Mouse (Mus musculus): ENCODE results near the gene Olfr1288. TPM values are rescaled to one million over a fixed set of nuclear protein-coding genes. Genes with fewer than 3 reads are reported as not detected.

Gene Olfr1288
- not detected in 2 replicates for polyA plus RNA-seq (2015; fragmentation: Nextera tagmentation; extraction: Ambion mirVana)

DNA sequence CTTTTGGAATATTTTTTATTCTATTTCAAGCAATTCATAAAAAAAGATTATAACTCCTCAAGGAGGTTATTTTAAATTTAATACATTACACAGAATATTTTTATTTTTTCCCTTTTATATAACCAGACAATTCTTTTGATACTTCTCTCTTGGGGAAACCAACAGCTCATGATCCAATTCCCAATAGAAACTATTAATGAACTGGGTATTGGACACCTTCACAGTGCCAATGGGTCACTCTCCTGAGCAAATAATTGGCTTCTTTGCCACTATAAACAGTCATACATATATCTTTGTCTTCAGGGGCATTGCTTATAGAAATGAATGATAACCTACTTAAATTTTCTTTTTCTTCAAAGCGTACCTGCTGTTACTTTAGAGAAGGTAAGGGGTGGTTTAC, at the start of gene Olfr1288:
Olfr1288 (plus strand) TSS at position 301 of the 400 bp plus-strand sequence.
- WGBS = 96% methylated on average over 1 of the region's 1 CpGs
- H3K4me1 ChIP-seq = no peaks in the 10 kb centered on the region
- H3K9me3 ChIP-seq (replicated peaks) = no peaks in the 10 kb centered on the region
- H3K27ac ChIP-seq = no peak within 1 kb of the TSS
- H3K4me2 ChIP-seq = no peak within 1 kb of the TSS
- ATAC-seq (replicated peaks; ENCODE audit: low FRiP score) = no peak
- H3K27me3 ChIP-seq = no peaks in the 10 kb centered on the region
- H3K4me3 ChIP-seq (replicated peaks) = no peak within 1 kb of the TSS
- no peak within 1 kb of the TSS for H3K9ac ChIP-seq
- H3K36me3 ChIP-seq = no peaks in the 10 kb centered on the region

DNA sequence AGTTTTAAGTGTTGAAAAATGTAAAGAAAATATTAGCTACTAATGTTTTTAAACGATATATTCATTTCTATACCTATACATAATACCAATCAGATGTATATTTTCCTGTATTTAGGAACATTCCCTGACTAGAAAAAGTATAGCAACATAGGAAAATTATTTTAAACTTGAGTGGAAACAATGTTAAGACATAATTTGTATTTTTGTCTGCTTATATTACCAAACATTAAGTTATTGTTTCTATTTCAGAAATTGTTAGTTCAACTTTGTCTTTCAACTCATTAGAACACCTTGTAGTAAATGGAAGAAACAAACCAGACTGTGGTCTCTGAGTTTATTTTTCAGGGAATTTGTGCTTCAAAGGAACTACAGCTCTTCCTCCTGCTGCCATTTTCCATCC, 25.1 kb upstream of the Olfr1288 start, which contains the start of gene Olfr1287:
Olfr1287 (plus strand) TSS at position 301 of the 400 bp plus-strand sequence.
- H3K36me3 ChIP-seq = no peaks in the 10 kb centered on the region
- no peaks in the 10 kb centered on the region for H3K27me3 ChIP-seq
- no peak within 1 kb of the TSS for H3K4me3 ChIP-seq (replicated peaks)
- ATAC-seq (replicated peaks; ENCODE audit: low FRiP score) = no peak
- H3K9me3 ChIP-seq (replicated peaks) = no peaks in the 10 kb centered on the region; the same call in 1 of the 2 replicates
- H3K27ac ChIP-seq = no peak within 1 kb of the TSS
- WGBS = 67% methylated on average over 1 of the region's 1 CpGs
- no peaks in the 10 kb centered on the region for H3K4me1 ChIP-seq
- no peak within 1 kb of the TSS for H3K4me2 ChIP-seq
- no peak within 1 kb of the TSS for H3K9ac ChIP-seq

DNA sequence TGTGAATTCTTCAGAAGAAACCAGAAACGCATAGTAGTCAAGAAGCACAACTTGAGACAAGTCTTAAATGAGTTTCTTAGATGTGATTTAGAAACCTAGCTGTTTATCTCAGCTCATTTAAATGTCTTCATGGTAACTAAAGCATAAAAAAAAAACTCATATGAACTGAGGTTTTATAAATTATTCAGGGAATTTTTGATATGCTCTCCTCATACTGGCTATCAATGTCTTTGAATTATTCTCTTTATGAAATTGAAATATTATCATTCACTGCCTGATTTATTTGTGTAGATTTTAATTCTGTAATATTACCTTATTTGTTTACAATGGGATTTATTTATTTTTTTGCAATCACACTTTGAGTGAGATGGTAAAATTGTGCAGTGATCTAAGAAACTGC, 6.6 kb downstream of the Olfr1288 start, which contains the start of gene Olfr1289:
Olfr1289 (plus strand) TSS at position 301 of the 400 bp plus-strand sequence.
- H3K4me2 ChIP-seq = no peak within 1 kb of the TSS
- no peaks in the 10 kb centered on the region for H3K9me3 ChIP-seq (replicated peaks)
- no peaks in the 10 kb centered on the region for H3K36me3 ChIP-seq
- ATAC-seq (replicated peaks; ENCODE audit: low FRiP score) = no peak
- no peaks in the 10 kb centered on the region for H3K4me1 ChIP-seq
- H3K27ac ChIP-seq = no peak within 1 kb of the TSS
- 58% methylated on average over 1 of the region's 1 CpGs for WGBS
- H3K4me3 ChIP-seq (replicated peaks) = no peak within 1 kb of the TSS
- H3K9ac ChIP-seq = no peak within 1 kb of the TSS
- no peaks in the 10 kb centered on the region for H3K27me3 ChIP-seq

DNA sequence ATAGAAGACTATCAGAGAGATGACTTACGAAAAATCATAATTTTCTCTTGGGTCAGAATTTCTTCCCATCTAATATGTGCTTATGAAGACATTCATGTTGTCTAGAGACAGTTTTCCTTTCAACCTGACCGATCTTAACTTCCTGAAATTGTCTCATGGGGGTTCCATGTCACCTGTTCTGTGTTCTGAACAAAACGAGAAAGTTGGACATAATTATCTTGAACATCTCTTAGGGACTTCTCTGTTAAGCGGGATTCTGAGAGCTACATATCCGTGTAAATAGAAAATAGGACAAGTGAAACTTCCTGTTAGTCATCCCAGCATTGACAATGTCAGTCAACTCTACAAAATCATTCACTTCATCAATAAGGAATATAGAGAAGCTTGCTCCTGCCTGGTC, 19.8 kb downstream of the Olfr1288 start, which contains the start of gene Olfr1290:
Olfr1290 (minus strand) TSS at position 101 of the 400 bp plus-strand sequence.
- ATAC-seq (replicated peaks; ENCODE audit: low FRiP score) = no peak
- H3K4me2 ChIP-seq = no peak within 1 kb of the TSS
- H3K9me3 ChIP-seq (replicated peaks) = no peaks in the 10 kb centered on the region
- WGBS = 75% methylated on average over 5 of the region's 5 CpGs
- H3K27ac ChIP-seq = no peak within 1 kb of the TSS
- H3K4me1 ChIP-seq = no peaks in the 10 kb centered on the region
- no peak within 1 kb of the TSS for H3K4me3 ChIP-seq (replicated peaks)
- no peaks in the 10 kb centered on the region for H3K27me3 ChIP-seq
- H3K9ac ChIP-seq = no peak within 1 kb of the TSS
- no peaks in the 10 kb centered on the region for H3K36me3 ChIP-seq

DNA sequence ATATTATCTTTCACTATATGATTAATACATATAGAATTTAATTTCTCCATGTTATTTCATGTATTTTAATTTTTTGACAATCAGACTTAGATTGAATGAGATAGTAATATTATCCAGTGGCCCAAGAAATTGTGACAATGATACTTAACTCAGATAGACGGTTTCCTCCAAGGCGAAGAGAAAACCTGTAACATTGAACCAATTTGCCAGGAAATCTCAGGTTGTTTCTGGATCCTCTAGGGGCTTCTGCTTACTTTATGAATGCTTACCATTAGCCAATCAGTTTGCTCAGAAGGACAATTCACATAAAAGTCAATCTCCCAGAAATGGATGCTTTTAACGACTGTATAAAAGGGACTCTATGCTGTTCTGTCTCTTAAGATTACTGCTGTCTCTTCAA, 23.0 kb downstream of the Olfr1288 start, which contains the start of gene Olfr1291-ps1:
Olfr1291-ps1 (plus strand) TSS at position 301 of the 400 bp plus-strand sequence.
- no peak within 1 kb of the TSS for H3K4me3 ChIP-seq (replicated peaks)
- ATAC-seq (replicated peaks; ENCODE audit: low FRiP score) = no peak
- no peak within 1 kb of the TSS for H3K9ac ChIP-seq
- no peaks in the 10 kb centered on the region for H3K4me1 ChIP-seq
- H3K9me3 ChIP-seq (replicated peaks) = no peaks in the 10 kb centered on the region
- no peaks in the 10 kb centered on the region for H3K36me3 ChIP-seq
- no peaks in the 10 kb centered on the region for H3K27me3 ChIP-seq
- 84% methylated on average over 3 of the region's 3 CpGs for WGBS
- H3K4me2 ChIP-seq = no peak within 1 kb of the TSS
- H3K27ac ChIP-seq = no peak within 1 kb of the TSS

DNA sequence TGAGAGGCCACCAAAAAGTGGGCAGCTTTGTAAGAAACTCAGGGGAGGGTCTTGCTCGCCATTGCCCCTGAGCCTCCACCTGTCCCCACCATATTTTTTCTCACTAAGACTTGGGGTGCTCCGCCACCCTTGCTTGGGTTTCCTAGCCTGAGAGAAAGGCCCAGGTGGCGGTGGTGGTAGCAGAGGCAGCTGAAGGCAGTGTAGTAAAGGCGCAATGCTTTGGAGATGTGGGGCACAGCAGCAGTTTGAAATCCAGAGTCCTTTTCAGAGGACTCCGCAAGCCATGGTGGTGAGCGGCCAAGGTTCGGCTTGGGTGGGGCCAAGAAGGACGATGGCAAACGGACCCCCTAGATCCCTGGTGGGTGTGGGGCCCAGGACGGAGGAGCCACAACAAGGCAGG, 43.5 kb downstream of the Olfr1288 start:
- Histone ChIP-seq H3K36me3 (no peaks in the 10 kb centered on the region), H3K4me3 (replicated peaks) (no peak overlapping the region), H3K27me3 (no peaks in the 10 kb centered on the region), H3K4me1 (no peaks in the 10 kb centered on the region), H3K9ac (no peak overlapping the region), H3K9me3 (replicated peaks) (peaks cover 5% of the 10 kb centered on the region), H3K27ac (no peak overlapping the region), H3K4me2 (no peak overlapping the region)
- ATAC-seq (replicated peaks; ENCODE audit: low FRiP score) = no peak
- 89% methylated on average over 10 of the region's 10 CpGs for WGBS

DNA sequence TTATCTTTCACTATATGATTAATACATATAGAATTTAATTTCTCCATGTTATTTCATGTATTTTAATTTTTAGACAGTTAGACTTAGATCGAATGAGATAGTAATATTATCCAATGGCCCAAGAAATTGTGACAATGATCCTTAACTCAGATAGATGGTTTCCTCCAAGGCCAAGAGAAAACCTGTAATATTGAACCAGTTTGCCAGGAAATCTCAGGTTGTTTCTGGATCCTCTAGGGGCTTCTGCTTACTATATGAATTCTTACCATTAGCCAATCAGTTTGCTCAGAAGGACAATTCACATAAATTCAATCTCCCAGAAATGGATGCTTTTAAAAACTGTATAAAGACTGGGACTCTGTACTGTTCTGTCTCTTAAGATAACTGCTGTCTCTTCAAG, 51.0 kb downstream of the Olfr1288 start, which contains the start of gene Olfr1293-ps:
Olfr1293-ps (plus strand) TSS at position 301 of the 400 bp plus-strand sequence.
- Histone ChIP-seq H3K4me2 (no peak within 1 kb of the TSS), H3K9ac (no peak within 1 kb of the TSS), H3K27ac (no peak within 1 kb of the TSS), H3K36me3 (no peaks in the 10 kb centered on the region), H3K27me3 (no peaks in the 10 kb centered on the region), H3K4me3 (replicated peaks) (no peak within 1 kb of the TSS), H3K4me1 (no peaks in the 10 kb centered on the region), H3K9me3 (replicated peaks) (no peaks in the 10 kb centered on the region)
- ATAC-seq (replicated peaks; ENCODE audit: low FRiP score) = no peak
- WGBS = 86% methylated on average over 1 of the region's 1 CpGs

Other genes with a start within 250 kb of the Olfr1288 start
- not detected in 2 replicates for gene 4930430A15Rik, start 244.5 kb upstream of the Olfr1288 start, polyA plus RNA-seq (2015; fragmentation: Nextera tagmentation; extraction: Ambion mirVana)
- not detected in 2 replicates for gene Olfr1275, start 238.8 kb upstream of the Olfr1288 start, polyA plus RNA-seq (2015; fragmentation: Nextera tagmentation; extraction: Ambion mirVana)
- not detected in 2 replicates for gene Olfr1276, start 219.6 kb upstream of the Olfr1288 start, polyA plus RNA-seq (2015; fragmentation: Nextera tagmentation; extraction: Ambion mirVana)
- not detected in 2 replicates for gene Olfr1277, start 200.0 kb upstream of the Olfr1288 start, polyA plus RNA-seq (2015; fragmentation: Nextera tagmentation; extraction: Ambion mirVana)
- gene Olfr1278, start 184.0 kb upstream of the Olfr1288 start, polyA plus RNA-seq (2015; fragmentation: Nextera tagmentation; extraction: Ambion mirVana) = not detected in 2 replicates
- not detected in 2 replicates for gene Olfr1279, start 173.5 kb upstream of the Olfr1288 start, polyA plus RNA-seq (2015; fragmentation: Nextera tagmentation; extraction: Ambion mirVana)
- not detected in 2 replicates for gene Olfr1280, start 160.1 kb upstream of the Olfr1288 start, polyA plus RNA-seq (2015; fragmentation: Nextera tagmentation; extraction: Ambion mirVana)
- gene Olfr1281, start 147.6 kb upstream of the Olfr1288 start, polyA plus RNA-seq (2015; fragmentation: Nextera tagmentation; extraction: Ambion mirVana) = not detected in 2 replicates
- gene Olfr1282, start 138.0 kb upstream of the Olfr1288 start, polyA plus RNA-seq (2015; fragmentation: Nextera tagmentation; extraction: Ambion mirVana) = not detected in 2 replicates
- gene Olfr1283, start 107.3 kb upstream of the Olfr1288 start, polyA plus RNA-seq (2015; fragmentation: Nextera tagmentation; extraction: Ambion mirVana) = not detected in 2 replicates
- gene Olfr1284, start 98.6 kb upstream of the Olfr1288 start, polyA plus RNA-seq (2015; fragmentation: Nextera tagmentation; extraction: Ambion mirVana) = not detected in 2 replicates
- gene Olfr1286, start 51.0 kb upstream of the Olfr1288 start, polyA plus RNA-seq (2015; fragmentation: Nextera tagmentation; extraction: Ambion mirVana) = not detected in 2 replicates
- gene Olfr1287, start 25.0 kb upstream of the Olfr1288 start, polyA plus RNA-seq (2015; fragmentation: Nextera tagmentation; extraction: Ambion mirVana) = not detected in 2 replicates
- not detected in 2 replicates for gene Olfr1289, start 6.7 kb downstream of the Olfr1288 start, polyA plus RNA-seq (2015; fragmentation: Nextera tagmentation; extraction: Ambion mirVana)
- not detected in 2 replicates for gene Olfr1290, start 19.7 kb downstream of the Olfr1288 start, polyA plus RNA-seq (2015; fragmentation: Nextera tagmentation; extraction: Ambion mirVana)
- gene Olfr1291-ps1, start 23.1 kb downstream of the Olfr1288 start, polyA plus RNA-seq (2015; fragmentation: Nextera tagmentation; extraction: Ambion mirVana) = not detected in 2 replicates
- gene Olfr1293-ps, start 51.1 kb downstream of the Olfr1288 start, polyA plus RNA-seq (2015; fragmentation: Nextera tagmentation; extraction: Ambion mirVana) = not detected in 2 replicates
- not detected in 2 replicates for gene Olfr1294, start 66.2 kb downstream of the Olfr1288 start, polyA plus RNA-seq (2015; fragmentation: Nextera tagmentation; extraction: Ambion mirVana)
- not detected in 2 replicates for gene Olfr1295, start 95.6 kb downstream of the Olfr1288 start, polyA plus RNA-seq (2015; fragmentation: Nextera tagmentation; extraction: Ambion mirVana)
- gene Olfr1297, start 152.4 kb downstream of the Olfr1288 start, polyA plus RNA-seq (2015; fragmentation: Nextera tagmentation; extraction: Ambion mirVana) = not detected in 2 replicates
- not detected in 2 replicates for gene Olfr1298, start 175.1 kb downstream of the Olfr1288 start, polyA plus RNA-seq (2015; fragmentation: Nextera tagmentation; extraction: Ambion mirVana)
- gene Olfr1299, start 187.3 kb downstream of the Olfr1288 start, polyA plus RNA-seq (2015; fragmentation: Nextera tagmentation; extraction: Ambion mirVana) = not detected in 2 replicates